27 mouse cellular contexts compared by ENCODE assay signal in genomic region chr3:123603496-123603895, GRCm38 (mm10).
"Had no signal": no experiment of that assay in that cellular context is flagged by ENCODE, and none has a peak within 500 bp of the region (broad histone marks: within the 10 kb centered on the region; RNA-seq: fewer than 3 reads in every experiment).

No protein-coding gene starts in this region.

- H3K4me1 ChIP-seq: heart, embryonic 13.5 days; heart, embryonic 15.5 days; hindbrain, embryonic 10.5 days; hindbrain, embryonic 12.5 days; intestine, embryonic 15.5 days; limb, embryonic 10.5 days; limb, embryonic 12.5 days; liver, embryonic 13.5 days had no signal

- H3K9me3 ChIP-seq: heart, embryonic 13.5 days; heart, embryonic 15.5 days; hindbrain, embryonic 10.5 days; hindbrain, embryonic 12.5 days; intestine, embryonic 15.5 days; limb, embryonic 10.5 days; limb, embryonic 12.5 days; liver, embryonic 13.5 days had no signal

- DNase-seq: gastrocnemius, postnatal 14 days; gastrocnemius, postnatal 36 days; heart, adult 11 months; heart, adult 2 months; heart, postnatal 4 days; kidney, adult 18-20 months; kidney, adult 8-10 months; kidney, postnatal 10 days; kidney, postnatal 25 days; kidney, postnatal 4 days; liver; liver, embryonic 13.5 days had no signal

- H3K4me2 ChIP-seq: heart, embryonic 11.5 days; heart, embryonic 13.5 days; heart, embryonic 15.5 days; hindbrain, embryonic 12.5 days; hindbrain, embryonic 14.5 days; intestine, embryonic 15.5 days; limb, embryonic 12.5 days; liver, embryonic 11.5 days; liver, embryonic 13.5 days had no signal

- H3K36me3 ChIP-seq: heart, embryonic 13.5 days; heart, embryonic 15.5 days; hindbrain, embryonic 10.5 days; intestine, embryonic 15.5 days; limb, embryonic 10.5 days; limb, embryonic 12.5 days; liver, embryonic 13.5 days had no signal

- H3K27me3 ChIP-seq: heart, embryonic 13.5 days; heart, embryonic 15.5 days; hindbrain, embryonic 12.5 days; intestine, embryonic 15.5 days; limb, embryonic 12.5 days; liver, embryonic 13.5 days had no signal

- H3K27ac ChIP-seq: heart, adult 2 months; heart, embryonic 13.5 days; heart, embryonic 15.5 days; hindbrain, embryonic 10.5 days; hindbrain, embryonic 12.5 days; hindbrain, embryonic 14.5 days; intestine, embryonic 15.5 days; layer of hippocampus, adult 2 months; left cerebral cortex, adult 2 months; limb, embryonic 10.5 days; limb, embryonic 12.5 days; liver, embryonic 13.5 days had no signal

- H3K4me3 ChIP-seq: heart, adult 2 months; heart, embryonic 13.5 days; heart, embryonic 15.5 days; hindbrain, embryonic 10.5 days; hindbrain, embryonic 12.5 days; intestine, embryonic 15.5 days; layer of hippocampus, adult 2 months; left cerebral cortex, adult 2 months; limb, embryonic 10.5 days; limb, embryonic 12.5 days; liver, embryonic 13.5 days had no signal

- H3K9ac ChIP-seq: heart, embryonic 13.5 days; heart, embryonic 15.5 days; hindbrain, embryonic 12.5 days; hindbrain, embryonic 14.5 days; intestine, embryonic 15.5 days; limb, embryonic 12.5 days; liver, embryonic 13.5 days had no signal

- ATAC-seq: hindbrain, embryonic 16.5 days; inflammation-experienced regulatory T-cells, adult 6 months; intestine, embryonic 15.5 days; intestine, postnatal 0 days had no signal
